Mouse (Mus musculus): ENCODE measurements at regions not wholly inside any gene's neighbourhood (a gene's known extent, or its start where the extent isn't known, plus 50 kb on each side); places are given as distances from the start of the nearest gene placed in this dataset.
A peak's percentile ranks its signal among the peaks of the same experiment; 100 is the strongest.

DNA sequence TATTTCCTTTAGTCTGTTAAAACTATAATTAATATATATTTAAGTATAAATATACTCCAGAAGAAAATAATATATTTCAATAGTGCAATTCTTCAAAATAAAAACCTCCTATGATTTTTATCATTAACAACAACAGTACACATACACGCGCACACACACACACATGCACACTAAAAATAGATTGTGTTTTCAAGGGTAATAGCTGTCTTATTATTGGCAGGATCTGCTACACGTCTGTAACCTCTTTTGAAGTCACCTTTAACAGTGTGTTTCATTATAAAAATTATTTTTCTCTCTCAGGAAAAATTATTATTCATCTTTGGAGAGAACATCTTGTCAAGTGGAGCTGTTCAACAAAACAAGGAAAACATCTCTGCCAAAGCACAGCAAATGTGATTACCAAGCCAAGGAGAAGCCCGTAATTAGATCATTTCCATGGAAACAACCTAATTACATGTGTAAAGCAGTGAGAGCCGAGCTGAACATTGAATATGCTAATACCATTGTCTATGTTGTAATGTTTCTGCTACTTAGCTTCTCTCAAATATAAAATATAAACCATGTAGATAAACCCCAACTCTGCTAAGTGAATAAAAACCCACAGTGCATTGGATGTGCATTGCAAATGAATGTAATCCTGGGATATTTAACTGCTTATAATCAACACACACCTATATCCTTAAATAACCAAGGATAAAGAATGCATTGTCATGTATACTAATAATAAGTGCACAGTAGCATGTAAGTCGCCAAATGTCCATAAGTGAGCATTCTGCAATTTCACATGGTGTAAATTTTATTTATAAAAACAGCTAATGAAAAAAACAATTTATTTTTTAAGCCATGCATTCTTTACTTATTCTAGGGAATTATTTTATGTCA, 719.4 kb upstream of the Tbl1xr1 start:
- WGBS: 77% methylated on average over 6 of the region's 6 CpGs

DNA sequence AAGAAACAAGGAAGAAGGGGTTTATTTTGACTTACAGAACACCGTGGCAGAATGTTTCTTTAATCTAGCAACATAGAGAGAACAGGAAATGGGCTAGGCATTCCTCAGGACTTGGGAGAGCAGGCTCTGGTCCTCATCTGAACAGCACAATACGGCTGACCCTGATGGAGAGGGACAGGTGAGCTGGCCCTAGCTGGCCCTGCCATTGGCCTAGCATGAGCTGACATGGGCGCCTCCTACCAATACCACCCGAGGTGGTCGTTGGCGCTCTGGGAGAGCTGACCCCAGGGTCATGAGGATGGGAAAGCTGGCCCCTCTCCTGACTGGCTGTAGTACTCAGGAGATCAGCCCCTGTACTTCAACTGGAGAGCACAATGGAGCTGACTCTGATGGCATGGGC, 718.4 kb upstream of the Tbl1xr1 start:
- TF ChIP-seq CTCF (IDR thresholded peaks at IDR 0.05; ENCODE audit: low read depth): no peak
- TF ChIP-seq EP300 (optimal IDR thresholded peaks at IDR 0.05): no peak
- H3K4me2 ChIP-seq (replicated peaks; ENCODE audit: low read depth): no peak overlapping the region
- H3K27me3 ChIP-seq (ENCODE audit: control insufficient read depth, insufficient read depth, low read length): no peaks in the 10 kb centered on the region
- ATAC-seq (ENCODE audit: low FRiP score, low TSS enrichment) (no peak), DNase-seq (ENCODE audit: low spot score) (no peak)
- no peak overlapping the region for H3K9ac ChIP-seq (ENCODE audit: low read length)
- no peak overlapping the region for H3K4me3 ChIP-seq (ENCODE audit: low read depth, low read length)
- H3K4me1 ChIP-seq (replicated peaks; ENCODE audit: control insufficient read depth, insufficient read depth): no peaks in the 10 kb centered on the region
- H3K9me3 ChIP-seq (ENCODE audit: control insufficient read depth, low read length): no peaks in the 10 kb centered on the region
- no peaks in the 10 kb centered on the region for H3K36me3 ChIP-seq (ENCODE audit: control insufficient read depth, insufficient read depth, low read length)
- WGBS: 88% methylated on average over 6 of the region's 6 CpGs
- no peak overlapping the region for H3K27ac ChIP-seq (replicated peaks)

More for the DNA sequence above, 719.4 kb upstream of the Tbl1xr1 start:
- no peak overlapping the region for H3K4me3 ChIP-seq (ENCODE audit: low read depth, low read length)
- no peak for ATAC-seq (ENCODE audit: low FRiP score, low TSS enrichment)
- H3K27ac ChIP-seq (replicated peaks): no peak overlapping the region
- H3K9ac ChIP-seq (ENCODE audit: low read length): no peak overlapping the region
- H3K4me2 ChIP-seq (replicated peaks; ENCODE audit: low read depth): no peak overlapping the region
- no peaks in the 10 kb centered on the region for H3K4me1 ChIP-seq (replicated peaks; ENCODE audit: control insufficient read depth, insufficient read depth)
- H3K9me3 ChIP-seq (ENCODE audit: control insufficient read depth, low read length): no peaks in the 10 kb centered on the region
- H3K27me3 ChIP-seq (ENCODE audit: control insufficient read depth, insufficient read depth, low read length): no peaks in the 10 kb centered on the region
- H3K36me3 ChIP-seq (ENCODE audit: control insufficient read depth, insufficient read depth, low read length): no peaks in the 10 kb centered on the region
- no peak for DNase-seq (ENCODE audit: low spot score)
- no peak for TF ChIP-seq EP300 (optimal IDR thresholded peaks at IDR 0.05)
- TF ChIP-seq CTCF (IDR thresholded peaks at IDR 0.05; ENCODE audit: low read depth): no peak

DNA sequence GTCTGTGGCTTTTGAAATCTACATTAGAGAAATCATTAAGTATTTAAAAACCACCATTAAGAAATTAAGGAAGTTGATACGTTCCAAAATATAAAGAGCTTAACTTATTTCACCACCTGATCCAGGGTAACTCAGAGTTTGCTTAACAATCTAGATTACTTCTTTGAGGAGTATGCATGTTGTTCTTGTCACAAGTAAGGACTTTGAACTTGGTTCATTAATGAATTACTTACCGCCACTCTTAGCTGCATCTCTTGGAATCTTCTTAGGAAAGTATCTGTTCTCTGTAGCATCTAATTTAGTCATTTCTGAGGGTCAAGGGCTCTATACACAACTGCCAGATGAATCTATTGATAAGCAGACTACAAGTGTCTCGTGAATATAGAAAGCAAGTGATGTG, 715.4 kb upstream of the Tbl1xr1 start:
- DNase-seq (ENCODE audit: low spot score) (no peak), ATAC-seq (ENCODE audit: low FRiP score, low TSS enrichment) (no peak)

DNA sequence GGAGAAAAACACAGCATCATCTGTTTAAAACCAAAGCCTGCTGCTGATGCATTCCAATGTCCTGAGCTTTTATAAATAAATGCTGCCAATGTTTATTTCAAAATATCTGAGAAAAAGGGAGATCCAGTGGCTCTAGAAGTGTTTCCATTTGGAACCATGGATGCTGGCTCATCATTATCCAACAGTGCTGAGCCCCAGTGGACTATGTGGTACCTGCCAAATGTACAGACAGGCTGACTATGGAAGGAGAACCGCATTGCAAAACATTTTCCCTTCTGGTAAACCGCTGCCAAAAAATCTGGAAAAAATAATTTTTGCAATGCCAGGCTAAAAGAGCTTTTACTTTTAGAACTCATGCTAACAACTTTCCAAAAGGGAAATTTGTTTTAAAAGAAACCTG, 696.6 kb upstream of the Tbl1xr1 start:
- ATAC-seq (ENCODE audit: low FRiP score, low TSS enrichment): no peak

More for the DNA sequence above, 715.4 kb upstream of the Tbl1xr1 start:
- H3K4me1 ChIP-seq (replicated peaks; ENCODE audit: control insufficient read depth, insufficient read depth): no peaks in the 10 kb centered on the region
- H3K27me3 ChIP-seq (ENCODE audit: control insufficient read depth, insufficient read depth, low read length): no peaks in the 10 kb centered on the region
- H3K9ac ChIP-seq (ENCODE audit: low read length): no peak overlapping the region
- WGBS: 77% methylated on average over 3 of the region's 3 CpGs
- no peak overlapping the region for H3K27ac ChIP-seq (replicated peaks)
- H3K4me3 ChIP-seq (ENCODE audit: low read depth, low read length): no peak overlapping the region
- no peaks in the 10 kb centered on the region for H3K36me3 ChIP-seq (ENCODE audit: control insufficient read depth, insufficient read depth, low read length)
- TF ChIP-seq EP300 (optimal IDR thresholded peaks at IDR 0.05): no peak
- TF ChIP-seq CTCF (IDR thresholded peaks at IDR 0.05; ENCODE audit: low read depth): no peak
- no peaks in the 10 kb centered on the region for H3K9me3 ChIP-seq (ENCODE audit: control insufficient read depth, low read length)
- H3K4me2 ChIP-seq (replicated peaks; ENCODE audit: low read depth): no peak overlapping the region

DNA sequence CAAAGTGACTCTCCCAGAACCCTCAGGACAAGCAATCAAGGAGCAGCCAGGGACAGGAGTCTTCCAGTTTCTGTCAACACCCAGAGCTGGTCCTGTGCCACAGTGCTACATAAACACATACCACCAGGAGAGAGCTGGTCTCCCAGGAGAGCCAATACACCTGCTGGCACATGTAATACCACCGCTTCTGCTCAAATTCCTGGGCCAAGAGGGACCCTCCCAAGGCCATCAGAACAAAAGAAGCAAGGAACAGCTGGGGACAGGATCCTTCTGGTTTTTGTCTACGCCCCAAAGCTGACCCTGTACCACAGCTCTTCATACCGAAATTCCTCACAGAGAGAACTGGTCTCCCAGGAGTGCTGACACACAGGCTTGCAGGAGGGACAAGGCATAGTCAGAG, 695.4 kb upstream of the Tbl1xr1 start:
- Histone ChIP-seq H3K9ac (ENCODE audit: low read length) (no peak overlapping the region), H3K36me3 (ENCODE audit: control insufficient read depth, insufficient read depth, low read length) (no peaks in the 10 kb centered on the region), H3K4me2 (replicated peaks; ENCODE audit: low read depth) (no peak overlapping the region), H3K27me3 (ENCODE audit: control insufficient read depth, insufficient read depth, low read length) (no peaks in the 10 kb centered on the region), H3K9me3 (ENCODE audit: control insufficient read depth, low read length) (no peaks in the 10 kb centered on the region), H3K4me3 (ENCODE audit: low read depth, low read length) (no peak overlapping the region), H3K4me1 (replicated peaks; ENCODE audit: control insufficient read depth, insufficient read depth) (no peaks in the 10 kb centered on the region), H3K27ac (replicated peaks) (no peak overlapping the region)
- ATAC-seq (ENCODE audit: low FRiP score, low TSS enrichment): no peak
- 67% methylated on average over 3 of the region's 3 CpGs for WGBS
- DNase-seq (ENCODE audit: low spot score): no peak
- no peak for TF ChIP-seq EP300 (optimal IDR thresholded peaks at IDR 0.05)
- no peak for TF ChIP-seq CTCF (IDR thresholded peaks at IDR 0.05; ENCODE audit: low read depth)

More for the DNA sequence above, 696.6 kb upstream of the Tbl1xr1 start:
- no peaks in the 10 kb centered on the region for H3K9me3 ChIP-seq (ENCODE audit: control insufficient read depth, low read length)
- H3K36me3 ChIP-seq (ENCODE audit: control insufficient read depth, insufficient read depth, low read length): no peaks in the 10 kb centered on the region
- TF ChIP-seq CTCF (IDR thresholded peaks at IDR 0.05; ENCODE audit: low read depth) (no peak), EP300 (optimal IDR thresholded peaks at IDR 0.05) (no peak)
- no peak overlapping the region for H3K27ac ChIP-seq (replicated peaks)
- no peak overlapping the region for H3K4me3 ChIP-seq (ENCODE audit: low read depth, low read length)
- no peaks in the 10 kb centered on the region for H3K4me1 ChIP-seq (replicated peaks; ENCODE audit: control insufficient read depth, insufficient read depth)
- H3K9ac ChIP-seq (ENCODE audit: low read length): no peak overlapping the region
- no peaks in the 10 kb centered on the region for H3K27me3 ChIP-seq (ENCODE audit: control insufficient read depth, insufficient read depth, low read length)
- WGBS: 52% methylated on average over 2 of the region's 2 CpGs
- H3K4me2 ChIP-seq (replicated peaks; ENCODE audit: low read depth): no peak overlapping the region
- no peak for DNase-seq (ENCODE audit: low spot score)

DNA sequence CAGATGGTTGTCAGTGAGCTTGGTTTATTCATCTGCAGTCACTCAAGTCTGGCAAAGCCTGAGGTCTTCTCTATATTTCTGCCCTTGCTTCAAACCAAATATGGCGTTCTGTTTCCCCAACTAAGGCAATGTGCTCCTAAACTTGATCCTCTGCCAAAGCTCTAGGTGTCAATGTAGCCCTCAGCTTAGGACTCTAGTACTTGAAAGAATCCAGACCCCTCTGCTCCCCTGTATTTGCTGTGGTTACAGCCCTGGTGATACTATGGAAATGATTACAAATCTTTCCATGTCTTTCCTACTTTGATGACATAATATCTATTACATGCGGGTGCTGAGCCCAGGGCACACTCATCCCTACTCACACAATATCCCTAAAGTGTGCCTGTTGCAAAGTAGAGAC, 672.9 kb upstream of the Tbl1xr1 start:
- no peaks in the 10 kb centered on the region for H3K9me3 ChIP-seq (ENCODE audit: control insufficient read depth, low read length)
- H3K27ac ChIP-seq (replicated peaks): no peak overlapping the region; the same call in 1 of the 2 replicates
- H3K9ac ChIP-seq (ENCODE audit: low read length): no peak overlapping the region
- no peak overlapping the region for H3K4me2 ChIP-seq (replicated peaks; ENCODE audit: low read depth)
- no peak for TF ChIP-seq EP300 (optimal IDR thresholded peaks at IDR 0.05)
- TF ChIP-seq CTCF (IDR thresholded peaks at IDR 0.05; ENCODE audit: low read depth): no peak
- no peaks in the 10 kb centered on the region for H3K36me3 ChIP-seq (ENCODE audit: control insufficient read depth, insufficient read depth, low read length)
- H3K4me3 ChIP-seq (ENCODE audit: low read depth, low read length): no peak overlapping the region
- H3K27me3 ChIP-seq (ENCODE audit: control insufficient read depth, insufficient read depth, low read length): no peaks in the 10 kb centered on the region
- no peaks in the 10 kb centered on the region for H3K4me1 ChIP-seq (replicated peaks; ENCODE audit: control insufficient read depth, insufficient read depth)
- WGBS: 67% methylated on average over 2 of the region's 2 CpGs
- DNase-seq (ENCODE audit: low spot score) (no peak), ATAC-seq (ENCODE audit: low FRiP score, low TSS enrichment) (peak; percentile 76; the same call in 1 of the 2 replicates)
